Mouse (Mus musculus) thymus, postnatal 0 days (tissue): ENCODE results near the gene 4933405L10Rik. TPM values are rescaled to one million over a fixed set of nuclear protein-coding genes. Genes with fewer than 3 reads are reported as not detected.

ENCODE experiments used
- DNase-seq: peaks from one replicate; pipeline ENCODE4 v3.0.0-alpha.2; 2015; ENCODE audit warnings: low spot score
- polyA plus RNA-seq: library from polyadenylated mRNA; unstranded; fragments of >200 nt; fragmentation: Nextera tagmentation; extraction: Ambion mirVana; gene quantifications from 2 replicates; pipeline ENCODE4 v1.2.1, GENCODE M21; 2015

Gene 4933405L10Rik
- 0.12 TPM in 1 of 2 replicates, not detected in the other for polyA plus RNA-seq

GRCm38 (mm10) chr8:105707498-105708403, at the start of gene 4933405L10Rik, which contains the start of gene Enkd1:
Gene 4933405L10Rik (plus strand): TSS chr8:105707655.
Gene Enkd1 (minus strand): TSS chr8:105708210.
- DNase-seq, result peak; percentile 92

GRCm38 (mm10) chr8:105661167-105661566, 46.3 kb upstream of the 4933405L10Rik start:
- peak; percentile 69 for DNase-seq

- no peak for DNase-seq
These were observed 29.6 kb upstream of the 4933405L10Rik start for GRCm38 (mm10) chr8:105677891-105678290.

GRCm38 (mm10) chr8:105685325-105685724, 22.1 kb upstream of the 4933405L10Rik start:
- no peak for DNase-seq

- peak; percentile 98 for DNase-seq
These were observed 21.6 kb upstream of the 4933405L10Rik start, which contains the start of gene Carmil2 for GRCm38 (mm10) chr8:105685796-105686308. Gene Carmil2 (plus strand): TSS chr8:105686274.

DNA sequence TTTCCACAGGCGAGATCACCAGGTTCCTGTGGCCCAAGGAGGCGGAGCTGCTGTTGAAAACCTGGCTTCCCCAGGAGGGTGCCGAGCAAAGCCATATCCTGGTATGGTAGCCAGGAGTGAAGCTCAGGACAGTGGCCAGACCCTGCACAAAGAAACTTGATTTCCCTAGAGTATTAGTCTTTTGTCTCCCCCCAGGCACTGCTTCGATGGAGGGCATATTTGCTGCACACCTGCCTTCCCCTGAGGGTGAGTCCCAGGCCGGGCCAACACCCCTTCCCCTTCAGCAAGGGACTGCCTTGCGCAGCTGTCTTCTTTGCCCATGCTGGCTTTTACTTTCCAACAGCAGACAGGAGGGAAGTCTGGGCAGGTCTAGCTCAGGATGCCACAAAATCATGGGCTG, 20.9 kb upstream of the 4933405L10Rik start:
- peak; percentile 54 for DNase-seq

- no peak for DNase-seq
These were observed 19.9 kb upstream of the 4933405L10Rik start for GRCm38 (mm10) chr8:105687512-105687911.

GRCm38 (mm10) chr8:105688242-105688752, 19.2 kb upstream of the 4933405L10Rik start:
- no peak for DNase-seq

DNA sequence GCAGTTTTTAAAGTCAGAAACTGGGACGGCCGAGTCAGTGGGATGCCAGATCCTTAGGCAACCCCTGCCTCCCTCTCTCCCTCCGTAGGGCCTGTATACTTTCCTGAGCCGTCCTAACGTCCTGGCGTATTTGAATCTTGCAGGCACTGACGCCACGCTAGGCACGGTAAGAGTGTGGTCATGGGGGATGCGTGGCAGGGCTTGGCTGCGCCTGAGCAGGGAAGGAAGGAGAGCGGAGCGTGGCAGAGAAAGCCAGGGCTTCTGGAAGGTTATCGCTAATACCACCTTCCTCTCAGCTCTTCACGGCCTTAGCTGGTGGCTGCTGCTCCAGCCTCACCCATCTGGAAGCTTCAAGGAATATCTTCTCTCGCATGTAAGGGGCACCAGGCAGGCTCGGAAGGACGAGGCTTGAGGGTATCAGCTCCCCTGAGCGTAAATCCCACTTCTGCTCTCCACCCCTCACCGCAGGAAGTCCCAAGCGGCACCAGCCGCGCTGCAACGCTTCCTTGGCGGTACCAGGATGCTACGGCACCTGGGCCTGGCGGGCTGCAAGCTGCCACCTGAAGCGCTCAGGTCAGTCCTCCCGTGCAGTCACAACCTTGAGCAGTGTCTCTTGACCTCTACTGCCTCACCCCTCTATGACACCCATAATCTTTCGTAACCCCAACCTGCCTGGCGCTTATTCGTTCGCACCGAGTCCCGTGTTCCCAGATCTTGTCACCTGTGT, 18.0 kb upstream of the 4933405L10Rik start:
- DNase-seq, result no peak

DNA sequence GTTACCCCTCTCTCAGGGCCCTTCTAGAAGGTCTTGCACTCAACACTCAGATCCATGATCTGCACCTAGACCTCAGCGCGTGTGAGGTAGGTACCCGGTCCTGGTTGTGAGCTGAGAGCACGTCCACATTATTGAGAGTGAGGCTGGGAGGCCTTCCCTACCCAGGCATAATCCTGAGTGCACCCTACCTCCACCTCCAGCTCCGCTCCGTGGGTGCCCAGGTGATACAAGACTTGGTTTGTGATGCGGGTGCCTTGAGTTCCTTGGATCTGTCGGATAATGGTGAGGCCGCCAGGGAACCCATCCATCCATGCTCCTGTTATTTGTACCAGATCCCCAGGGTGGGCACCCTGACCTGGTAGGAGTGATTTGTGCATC, 17.5 kb upstream of the 4933405L10Rik start:
- DNase-seq, result no peak

DNA sequence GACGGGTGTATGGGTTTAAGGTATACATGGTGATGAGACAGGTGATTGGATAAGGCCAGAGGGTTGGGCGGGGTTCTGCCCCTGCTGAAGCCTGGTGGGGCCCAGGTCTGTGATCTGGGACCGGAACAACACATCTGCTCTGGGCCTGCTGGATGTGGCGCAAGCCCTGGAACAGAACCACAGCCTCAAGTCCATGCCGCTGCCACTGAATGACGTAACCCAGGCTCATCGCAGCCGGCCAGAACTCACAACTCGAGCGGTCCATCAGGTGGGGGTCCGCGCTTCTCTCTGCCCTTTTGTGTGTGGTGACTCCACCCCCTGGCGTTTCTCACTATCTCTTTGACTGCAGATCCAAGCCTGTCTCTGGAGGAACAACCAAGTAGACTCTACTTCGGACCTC, 16.5 kb upstream of the 4933405L10Rik start:
- no peak for DNase-seq

DNA sequence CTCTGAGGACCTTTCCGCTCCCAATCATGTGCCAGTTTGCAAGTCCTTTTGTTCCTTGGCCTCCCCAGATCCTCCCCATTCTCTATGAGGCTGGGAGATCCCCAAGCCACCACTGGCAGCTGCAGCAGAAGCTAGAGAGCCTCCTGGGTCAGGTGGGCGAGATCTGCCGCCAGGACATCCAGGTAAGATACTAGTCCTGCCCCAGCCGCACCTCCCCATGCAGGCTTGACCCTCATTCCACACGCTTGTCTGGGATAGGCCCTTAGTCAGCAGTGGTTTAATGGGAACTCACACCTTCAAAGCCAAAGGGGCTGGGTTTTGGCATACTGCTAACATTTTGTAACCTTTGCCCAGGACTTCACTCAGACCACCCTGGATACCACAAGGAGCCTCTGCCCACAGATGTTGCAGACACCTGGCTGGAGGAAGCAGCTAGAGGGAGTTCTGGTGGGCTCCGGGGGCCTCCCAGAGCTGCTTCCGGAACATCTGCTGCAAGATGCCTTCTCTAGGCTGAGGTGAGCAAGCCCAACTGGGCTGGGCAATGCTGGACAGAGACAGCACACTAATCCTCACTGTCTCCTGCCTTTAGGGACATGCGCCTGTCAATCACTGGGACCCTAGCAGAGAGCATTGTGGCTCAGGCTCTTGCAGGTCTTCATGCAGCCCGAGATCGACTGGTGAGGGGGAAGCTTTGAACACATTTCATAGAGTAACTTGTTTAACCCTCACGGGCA, 14.8 kb upstream of the 4933405L10Rik start:
- no peak for DNase-seq

- DNase-seq, result peak; percentile 40
These were observed 13.8 kb upstream of the 4933405L10Rik start for GRCm38 (mm10) chr8:105693648-105694047.

GRCm38 (mm10) chr8:105694051-105694799, 13.2 kb upstream of the 4933405L10Rik start:
- DNase-seq, result no peak

DNA sequence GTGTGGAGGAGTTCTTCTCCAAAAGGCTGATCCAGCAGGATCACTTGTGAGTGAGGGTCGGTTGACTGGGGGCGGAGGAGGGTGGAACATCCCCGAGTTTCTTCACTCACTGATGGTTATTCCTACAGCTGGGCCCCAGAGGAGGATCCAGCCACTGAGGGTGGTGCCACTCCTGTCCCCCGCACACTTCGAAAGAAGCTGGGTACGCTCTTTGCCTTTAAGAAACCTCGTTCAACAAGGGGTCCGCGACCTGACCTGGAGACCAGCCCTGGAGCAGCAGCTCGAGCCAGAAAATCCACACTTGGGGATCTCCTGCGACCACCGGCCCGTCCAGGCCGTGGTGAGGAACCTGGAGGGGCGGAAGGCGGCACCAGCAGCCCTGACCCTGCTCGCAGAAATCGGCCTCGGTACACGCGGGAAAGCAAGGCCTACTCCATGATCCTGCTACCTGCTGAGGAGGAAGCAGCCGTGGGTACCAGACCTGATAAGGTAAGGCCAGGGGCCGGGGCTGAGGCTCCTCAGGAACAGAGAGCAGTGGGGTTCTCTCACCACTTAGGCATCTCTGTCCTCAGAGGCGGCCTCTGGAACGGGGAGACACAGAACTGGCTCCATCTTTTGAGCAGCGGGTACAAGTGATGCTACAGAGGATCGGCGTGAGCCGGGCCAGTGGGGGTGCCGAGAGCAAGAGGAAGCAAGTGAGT, 12.2 kb upstream of the 4933405L10Rik start:
- no peak for DNase-seq

- no peak for DNase-seq
These were observed 10.2 kb upstream of the 4933405L10Rik start for GRCm38 (mm10) chr8:105697196-105697780.

DNA sequence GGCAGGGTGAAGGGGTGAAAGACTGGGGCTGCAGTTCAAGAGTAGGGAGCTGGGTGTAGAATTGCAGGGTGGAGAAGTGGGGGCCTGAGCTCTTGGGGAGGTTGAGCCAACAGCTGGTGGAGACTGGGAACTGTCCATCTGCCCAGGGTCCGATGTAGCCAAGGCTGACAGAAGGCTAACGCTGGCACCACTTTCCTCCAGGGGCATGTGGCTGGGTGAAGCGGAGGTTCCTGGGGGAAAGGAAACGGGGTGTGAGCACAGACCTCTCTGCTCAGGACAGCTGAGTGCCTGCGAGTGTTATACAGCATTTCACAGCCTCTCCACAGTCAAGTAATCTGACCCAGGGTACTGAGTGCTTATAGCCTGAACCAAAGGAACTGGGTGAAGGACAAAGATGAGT, 8.7 kb upstream of the 4933405L10Rik start:
- DNase-seq, result no peak

DNA sequence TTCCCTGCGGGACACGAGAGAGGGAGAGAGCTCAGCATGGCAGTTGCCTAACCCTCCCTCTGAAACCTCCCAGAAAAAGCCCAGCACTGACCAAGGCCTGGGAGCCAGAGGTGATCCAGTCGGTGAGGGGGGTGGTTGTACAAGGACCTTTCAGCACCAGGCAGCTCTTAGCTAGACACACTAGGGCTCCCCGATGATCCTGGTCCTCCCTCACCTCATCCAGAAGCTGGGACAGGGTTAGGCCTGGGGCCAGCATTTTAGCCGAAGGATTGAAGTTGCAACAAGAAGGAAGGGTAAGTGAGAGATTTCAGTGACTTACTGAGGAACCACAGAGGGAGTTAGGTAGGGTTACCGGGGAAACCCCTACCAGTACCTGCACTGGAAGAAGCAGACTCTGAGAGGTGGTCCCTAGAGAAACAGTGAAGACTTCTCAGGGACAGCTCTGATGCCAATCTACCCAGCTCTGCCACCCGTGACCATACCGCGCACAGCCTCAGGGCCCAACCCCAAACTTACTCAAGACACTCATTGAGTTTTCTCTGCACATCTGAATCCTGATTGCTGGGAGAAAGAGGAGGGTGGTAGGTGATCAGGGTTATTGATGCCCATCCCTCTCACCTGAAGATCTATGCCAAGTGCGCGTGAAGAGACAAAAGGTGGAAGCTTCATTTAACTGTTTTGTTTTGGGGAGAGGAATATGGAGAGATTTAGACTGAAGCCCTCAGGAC, 7.8 kb upstream of the 4933405L10Rik start:
- DNase-seq, result no peak
